Mouse (Mus musculus) right cerebral cortex, postnatal 10 days (tissue): Measurements from ENCODE around the gene Vmn2r-ps130.
"Not testable (repeated sequence)": the region's sequence is repeated elsewhere in the genome, so short reads cannot be mapped to it uniquely, and the experiment has no call there.

ENCODE experiments used
- DNase-seq, 2 experiments: peaks; one replicate each; pipeline ENCODE4 v3.0.0; 2021; ENCODE audit warnings: low spot score in 2 of 2

The Vmn2r-ps130 gene

DNA sequence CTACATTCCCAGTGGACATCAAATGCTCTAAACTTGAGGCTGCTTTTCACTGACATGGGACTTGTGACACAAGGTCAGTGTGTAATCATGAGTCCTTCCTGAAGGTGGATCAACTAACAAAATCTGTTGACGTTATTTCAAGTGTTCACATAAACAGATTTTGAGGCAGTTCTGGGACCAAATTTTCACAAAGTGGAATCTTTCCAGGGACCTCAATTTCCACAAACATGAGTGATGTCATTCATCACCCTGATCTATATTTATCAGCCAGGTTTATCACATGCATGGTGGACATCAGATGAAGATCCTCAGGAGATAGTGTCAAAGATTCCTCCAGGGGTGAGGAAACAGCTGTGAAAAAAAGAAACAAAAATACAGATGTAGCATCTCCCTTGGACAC lies at the start of gene Vmn2r-ps130:
TSS of gene Vmn2r-ps130 (plus strand) at position 301 of the 400 bp plus-strand sequence.
- not testable (repeated sequence) for DNase-seq
